Mouse (Mus musculus) megakaryocyte-erythroid progenitor cell, adult 5-6 weeks (primary cell): Measurements from ENCODE around the gene Gm28374. TPM values are rescaled to one million over a fixed set of nuclear protein-coding genes. Genes with fewer than 3 reads are reported as not detected.
"Not testable (repeated sequence)": the region's sequence is repeated elsewhere in the genome, so short reads cannot be mapped to it uniquely, and the experiment has no call there.

Source experiments
- ATAC-seq: replicated peaks from 2 replicates; pipeline ENCODE4 v1.8.0; 2016; ENCODE audit warnings: mild to moderate bottlenecking, inconsistent platforms; ENCODE audit not compliant: severe bottlenecking, poor library complexity, low FRiP score, low TSS enrichment
- total RNA-seq, 2 experiments: library from RNA; stranded (forward) in 1 of 2; stranded (reverse) in 1 of 2; fragments of 200-1000, 215-1000 nt in 1 of 2; fragments of >200 nt in 1 of 2; fragmentation: Nextera tagmentation in 1 of 2; gene quantifications; 2 replicates each; pipeline ENCODE4 v1.2.3; 2014 to 2017

The Gm28374 gene
- total RNA-seq, 2 experiments from 2014 or later, result 0.99 TPM; not detected in 1

GRCm38 (mm10) chr19:6061021-6061533 lies 21.0 kb downstream of the Gm28374 start, which contains the start of gene Znhit2:
Gene Znhit2, plus strand, starts transcription at chr19:6061192.
- peak; percentile 80 for ATAC-seq

GRCm38 (mm10) chr19:6058966-6059365 lies 23.1 kb downstream of the Gm28374 start:
- no peak for ATAC-seq

- ATAC-seq, result no peak
Observed at GRCm38 (mm10) chr19:6058513-6058912, 23.5 kb downstream of the Gm28374 start.

GRCm38 (mm10) chr19:6057313-6058096 lies 24.6 kb downstream of the Gm28374 start, which contains the start of the genes Mrpl49 and Fau:
Gene Mrpl49, minus strand, starts transcription at chr19:6057785.
Gene Fau, plus strand, starts transcription at chr19:6057844.
- peak; percentile 71 for ATAC-seq

GRCm38 (mm10) chr19:6056696-6057095 lies 25.4 kb downstream of the Gm28374 start:
- ATAC-seq, result no peak

- ATAC-seq, result no peak
Observed at GRCm38 (mm10) chr19:6054296-6054695, 27.8 kb downstream of the Gm28374 start.

- no peak for ATAC-seq
Observed at GRCm38 (mm10) chr19:6052516-6052915, 29.5 kb downstream of the Gm28374 start.

GRCm38 (mm10) chr19:6048681-6049410 lies 33.2 kb downstream of the Gm28374 start:
- ATAC-seq, result peak; percentile 24

- ATAC-seq, result no peak
Observed at GRCm38 (mm10) chr19:6047899-6048166, 34.2 kb downstream of the Gm28374 start.

GRCm38 (mm10) chr19:6047154-6047898 lies 34.7 kb downstream of the Gm28374 start:
- ATAC-seq, result no peak

GRCm38 (mm10) chr19:6046294-6047153 lies 35.5 kb downstream of the Gm28374 start, which contains the start of gene Syvn1:
Gene Syvn1, plus strand, starts transcription at chr19:6046576.
- peak; percentile 77 for ATAC-seq

GRCm38 (mm10) chr19:6045366-6046293 lies 36.4 kb downstream of the Gm28374 start:
- ATAC-seq, result peak; percentile 32

GRCm38 (mm10) chr19:6044102-6044501 lies 38.0 kb downstream of the Gm28374 start:
- ATAC-seq, result not testable (repeated sequence)

- no peak for ATAC-seq
Observed at GRCm38 (mm10) chr19:6042293-6042692, 39.8 kb downstream of the Gm28374 start.

- ATAC-seq, result no peak
Observed at GRCm38 (mm10) chr19:6040002-6040401, 42.1 kb downstream of the Gm28374 start.

GRCm38 (mm10) chr19:6038326-6038725 lies 43.7 kb downstream of the Gm28374 start:
- no peak for ATAC-seq

- ATAC-seq, result no peak
Observed at GRCm38 (mm10) chr19:6037695-6038094, 44.4 kb downstream of the Gm28374 start.
